8 mouse cellular contexts compared by ENCODE assay signal in genomic region chr1:192736524-192736923, GRCm38 (mm10). TPM values are rescaled to one million over a fixed set of nuclear protein-coding genes. Genes with fewer than 3 reads are reported as not detected.
DNase-seq lines count a peak whose midpoint lies in the region; ATAC-seq lines count a peak whose summit lies in the region.

No protein-coding gene starts in this region.

- no peaks in the 10 kb centered on the region for H3K27me3 ChIP-seq in midbrain, embryonic 10.5 days (ENCODE audit: low read depth, poor library complexity, severe bottlenecking)
- no peaks in the 10 kb centered on the region for H3K27me3 ChIP-seq in midbrain, embryonic 14.5 days (ENCODE audit: control insufficient read depth, insufficient read depth, low read length)
- no peaks in the 10 kb centered on the region for H3K27me3 ChIP-seq in embryonic facial prominence, embryonic 14.5 days (replicated peaks; ENCODE audit: control insufficient read depth, insufficient read depth, low read length)
- H3K27me3 ChIP-seq in neural tube, embryonic 13.5 days, result no peaks in the 10 kb centered on the region
- no peaks in the 10 kb centered on the region for H3K27me3 ChIP-seq in midbrain, embryonic 16.5 days (ENCODE audit: control insufficient read depth, insufficient read depth, low read depth, low read length)

- ATAC-seq in midbrain, embryonic 14.5 days (ENCODE audit: low FRiP score, low TSS enrichment), result no peak
- peak; percentile 38; the same call in 1 of the 2 replicates for ATAC-seq in embryonic facial prominence, embryonic 14.5 days (ENCODE audit: low read depth)
- ATAC-seq in neural tube, embryonic 13.5 days (ENCODE audit: low read depth), result no peak
- ATAC-seq in midbrain, embryonic 16.5 days, result no peak

- WGBS in midbrain, embryonic 10.5 days, result 55% methylated on average over 3 of the region's 3 CpGs
- WGBS in midbrain, embryonic 14.5 days, result 59% methylated on average over 3 of the region's 3 CpGs
- 34% methylated on average over 2 of the region's 3 CpGs for WGBS in embryonic facial prominence, embryonic 14.5 days
- 58% methylated on average over 3 of the region's 3 CpGs for WGBS in neural tube, embryonic 13.5 days
- 59% methylated on average over 3 of the region's 3 CpGs for WGBS in midbrain, embryonic 16.5 days

- peaks cover 3% of the 10 kb centered on the region; the same call in 1 of the 2 replicates for H3K36me3 ChIP-seq in midbrain, embryonic 10.5 days
- H3K36me3 ChIP-seq in midbrain, embryonic 14.5 days (ENCODE audit: control insufficient read depth, insufficient read depth, low read length), result no peaks in the 10 kb centered on the region
- no peaks in the 10 kb centered on the region for H3K36me3 ChIP-seq in embryonic facial prominence, embryonic 14.5 days (ENCODE audit: control insufficient read depth, insufficient read depth, low read length)
- H3K36me3 ChIP-seq in neural tube, embryonic 13.5 days, result no peaks in the 10 kb centered on the region
- no peaks in the 10 kb centered on the region for H3K36me3 ChIP-seq in midbrain, embryonic 16.5 days (ENCODE audit: control insufficient read depth, insufficient read depth, low read length)

- peaks cover 7% of the 10 kb centered on the region for H3K4me1 ChIP-seq in midbrain, embryonic 10.5 days
- H3K4me1 ChIP-seq in midbrain, embryonic 14.5 days (ENCODE audit: control insufficient read depth, insufficient read depth, low read length), result no peaks in the 10 kb centered on the region
- H3K4me1 ChIP-seq in embryonic facial prominence, embryonic 14.5 days (ENCODE audit: control insufficient read depth, insufficient read depth, low read length), result peaks cover 7% of the 10 kb centered on the region
- peaks cover 15% of the 10 kb centered on the region for H3K4me1 ChIP-seq in neural tube, embryonic 13.5 days (replicated peaks)
- no peaks in the 10 kb centered on the region for H3K4me1 ChIP-seq in midbrain, embryonic 16.5 days (ENCODE audit: control insufficient read depth, insufficient read depth, low read length)

- DNase-seq in heart, adult 11 months, result peak; percentile 92
- no peak for DNase-seq in heart, postnatal 4 days
- no peak for DNase-seq in midbrain, embryonic 10.5 days (ENCODE audit: low spot score)
- DNase-seq in midbrain, embryonic 14.5 days, result no peak
- DNase-seq in embryonic facial prominence, embryonic 14.5 days (ENCODE audit: low spot score), result peak; percentile 57
- DNase-seq in B cell, adult 2 months, result no peak

- H3K9ac ChIP-seq in midbrain, embryonic 14.5 days (replicated peaks; ENCODE audit: low read length), result no peak overlapping the region
- H3K9ac ChIP-seq in embryonic facial prominence, embryonic 14.5 days (ENCODE audit: low read depth, low read length), result no peak overlapping the region
- H3K9ac ChIP-seq in neural tube, embryonic 13.5 days, result no peak overlapping the region
- H3K9ac ChIP-seq in midbrain, embryonic 16.5 days (ENCODE audit: low read depth, low read length), result no peak overlapping the region

- H3K27ac ChIP-seq in midbrain, embryonic 10.5 days (replicated peaks), result peak overlapping the region; percentile 18
- H3K27ac ChIP-seq in midbrain, embryonic 14.5 days (replicated peaks; ENCODE audit: low read depth, low read length), result no peak overlapping the region
- H3K27ac ChIP-seq in embryonic facial prominence, embryonic 14.5 days (replicated peaks; ENCODE audit: low read depth, low read length), result peak overlapping the region; percentile 69
- H3K27ac ChIP-seq in neural tube, embryonic 13.5 days (replicated peaks), result peak overlapping the region; percentile 61
- no peak overlapping the region for H3K27ac ChIP-seq in midbrain, embryonic 16.5 days (ENCODE audit: low read length)

- no peak overlapping the region for H3K4me2 ChIP-seq in midbrain, embryonic 14.5 days (ENCODE audit: low read length)
- H3K4me2 ChIP-seq in embryonic facial prominence, embryonic 14.5 days (ENCODE audit: low read depth, low read length), result no peak overlapping the region
- H3K4me2 ChIP-seq in neural tube, embryonic 13.5 days, result no peak overlapping the region
- no peak overlapping the region for H3K4me2 ChIP-seq in midbrain, embryonic 16.5 days (ENCODE audit: low read length)

- H3K4me3 ChIP-seq in midbrain, embryonic 10.5 days, result no peak overlapping the region
- no peak overlapping the region for H3K4me3 ChIP-seq in midbrain, embryonic 14.5 days (replicated peaks; ENCODE audit: low read depth, low read length)
- H3K4me3 ChIP-seq in embryonic facial prominence, embryonic 14.5 days (ENCODE audit: low read depth, low read length), result no peak overlapping the region
- H3K4me3 ChIP-seq in neural tube, embryonic 13.5 days, result no peak overlapping the region
- no peak overlapping the region for H3K4me3 ChIP-seq in midbrain, embryonic 16.5 days (ENCODE audit: low read depth, low read length)

- no peaks in the 10 kb centered on the region for H3K9me3 ChIP-seq in midbrain, embryonic 10.5 days (replicated peaks)
- H3K9me3 ChIP-seq in midbrain, embryonic 14.5 days (ENCODE audit: control insufficient read depth, low read length), result no peaks in the 10 kb centered on the region
- no peaks in the 10 kb centered on the region for H3K9me3 ChIP-seq in embryonic facial prominence, embryonic 14.5 days (ENCODE audit: control insufficient read depth, low read length)
- H3K9me3 ChIP-seq in neural tube, embryonic 13.5 days, result no peaks in the 10 kb centered on the region
- H3K9me3 ChIP-seq in midbrain, embryonic 16.5 days (replicated peaks; ENCODE audit: control insufficient read depth, low read length, poor library complexity, severe bottlenecking), result no peaks in the 10 kb centered on the region

RNA-seq across cellular contexts. Expression of gene Hhat, which starts 34.5 kb away (rescaled TPM):
- 1 to 10 TPM; 3.8 to 5.6 TPM for total RNA-seq in heart, postnatal 4 days (2021)
- polyA plus RNA-seq in midbrain, embryonic 10.5 days (2016; fragmentation: Nextera tagmentation; extraction: Ambion mirVana), result 8.0 and 8.2 TPM in 2 replicates
- 3.9 and 4.5 TPM in 2 replicates for polyA plus RNA-seq in midbrain, embryonic 14.5 days (2014; fragmentation: Nextera tagmentation; extraction: Ambion mirVana)
- 9.3 and 10.4 TPM in 2 replicates for polyA plus RNA-seq in embryonic facial prominence, embryonic 14.5 days (2014; fragmentation: Nextera tagmentation; extraction: Ambion mirVana)
- polyA plus RNA-seq in neural tube, embryonic 13.5 days (2015; fragmentation: Nextera tagmentation; extraction: Ambion mirVana), result 4.4 and 4.6 TPM in 2 replicates
- 3.3 and 3.4 TPM in 2 replicates for polyA plus RNA-seq in midbrain, embryonic 16.5 days (2015; fragmentation: Nextera tagmentation; extraction: Ambion mirVana)

Comparison
In these comparisons a context has a peak if more than half of its experiments do, and no peak if none do; other contexts are left out.
1. DNase-seq: peak in heart, adult 11 months (single experiment) and embryonic facial prominence, embryonic 14.5 days (single experiment); none in heart, postnatal 4 days (single experiment), midbrain, embryonic 10.5 days (single experiment), midbrain, embryonic 14.5 days (single experiment) and B cell, adult 2 months (0 of 2).
2. H3K27ac ChIP-seq: peak in midbrain, embryonic 10.5 days (single experiment), embryonic facial prominence, embryonic 14.5 days (single experiment) and neural tube, embryonic 13.5 days (single experiment); none in midbrain, embryonic 14.5 days (single experiment) and midbrain, embryonic 16.5 days (single experiment).